Mouse (Mus musculus): ENCODE results near the gene Tmem141.

GRCm38 (mm10) chr2:25633616-25634015, 11.8 kb upstream of the Tmem141 start:
- TF ChIP-seq CTCF (IDR thresholded peaks at IDR 0.05; ENCODE audit: low read depth, low read length) (no peak), POLR2A (IDR thresholded peaks at IDR 0.05; ENCODE audit: extremely low read depth, insufficient read depth, low read length) (no peak)
